Mouse (Mus musculus) ES-CJ7 (cell line): ENCODE measurements around the gene Vmn1r65.
"Not testable (repeated sequence)": the region's sequence is repeated elsewhere in the genome, so short reads cannot be mapped to it uniquely, and the experiment has no call there.

Experiments
- DNase-seq: peaks from one replicate; pipeline ENCODE4 v3.0.0; 2011; ENCODE audit warnings: low read depth, low spot score

The Vmn1r65 gene

GRCm38 (mm10) chr7:6010910-6011309, at the start of gene Vmn1r65:
Gene Vmn1r65 (minus strand): TSS chr7:6011010.
- no peak for DNase-seq

- DNase-seq, result no peak
Observed at GRCm38 (mm10) chr7:6044861-6045260, 34.1 kb upstream of the Vmn1r65 start, which contains the start of gene Nlrp4c. Gene Nlrp4c (plus strand): TSS chr7:6045161.

GRCm38 (mm10) chr7:5982426-5982825, 28.4 kb downstream of the Vmn1r65 start:
- DNase-seq, result not testable (repeated sequence)

GRCm38 (mm10) chr7:5972546-5972945, 38.3 kb downstream of the Vmn1r65 start:
- not testable (repeated sequence) for DNase-seq
